Mouse (Mus musculus) embryonic facial prominence, embryonic 11.5 days (tissue): Measurements from ENCODE around the gene Vwa5b1. TPM values are rescaled to one million over a fixed set of nuclear protein-coding genes. Genes with fewer than 3 reads are reported as not detected.

Source experiments
- ATAC-seq: fragments of 200-750 bp; cut with Nextera tagmentation; replicated peaks from 2 replicates; pipeline ENCODE4 v1.8.0; 2017; ENCODE audit warnings: low read depth; ENCODE audit not compliant: insufficient number of reproducible peaks, low FRiP score, low TSS enrichment
- DNase-seq: peaks from one replicate; pipeline ENCODE4 v3.0.0-alpha.2; 2015; ENCODE audit warnings: low spot score
- H3K27ac ChIP-seq: fragments of 300-500 bp; sonication (generic); replicated peaks from 2 replicates; pipeline ENCODE4 v1.5.1; 2014; ENCODE audit warnings: mild to moderate bottlenecking, low read depth, low read length, control low read depth
- H3K27me3 ChIP-seq: fragments of 300-500 bp; sonication (generic); 2 replicates; pipeline ENCODE4 v1.6.1; 2014; ENCODE audit warnings: mild to moderate bottlenecking, low read length, moderate library complexity, mixed read lengths; ENCODE audit not compliant: control insufficient read depth, insufficient read depth
- H3K36me3 ChIP-seq: fragments of 300-500 bp; sonication (generic); replicated peaks from 2 replicates; pipeline ENCODE4 v1.6.1; 2014; ENCODE audit warnings: low read depth, mild to moderate bottlenecking, low read length, moderate library complexity, mixed read lengths; ENCODE audit not compliant: control insufficient read depth, insufficient read depth
- H3K4me1 ChIP-seq: fragments of 300-500 bp; sonication (generic); 2 replicates; pipeline ENCODE4 v1.6.1; 2014; ENCODE audit warnings: low read length, mixed read lengths; ENCODE audit not compliant: control insufficient read depth, insufficient read depth
- H3K4me2 ChIP-seq: fragments of 300-500 bp; sonication (generic); 2 replicates; pipeline ENCODE4 v1.6.1; 2014; ENCODE audit warnings: low read depth, mild to moderate bottlenecking, control low read depth, low read length, moderate library complexity
- H3K4me3 ChIP-seq: fragments of 300-500 bp; sonication (generic); 2 replicates; pipeline ENCODE4 v1.5.1; 2014; ENCODE audit warnings: low read depth, low read length, control low read depth
- H3K9ac ChIP-seq: fragments of 300-500 bp; sonication (generic); replicated peaks from 2 replicates; pipeline ENCODE4 v1.6.1; 2014; ENCODE audit warnings: mild to moderate bottlenecking, control low read depth, low read length
- H3K9me3 ChIP-seq: fragments of 300-500 bp; sonication (generic); replicated peaks from 2 replicates; pipeline ENCODE4 v1.6.1; 2016; ENCODE audit warnings: mild to moderate bottlenecking, low read length, inconsistent platforms, mixed read lengths; ENCODE audit not compliant: control insufficient read depth
- WGBS: fragments of 180-500 bp; shearing (Covaris S2); extraction: QIAGEN DNeasy Blood & Tissue Kit; methylation state at CpG from one replicate; pipeline ENCODE4 v1.1.7; 2014; 5-methylcytosine and 5-hydroxymethylcytosine counted together
- polyA plus RNA-seq: library from polyadenylated mRNA; unstranded; fragments of >200 nt; fragmentation: Nextera tagmentation; extraction: Ambion mirVana; gene quantifications from 2 replicates; pipeline ENCODE4 v1.2.1, GENCODE M21; 2014

The Vwa5b1 gene
- 0.11 and 0.24 TPM in 2 replicates for polyA plus RNA-seq

DNA sequence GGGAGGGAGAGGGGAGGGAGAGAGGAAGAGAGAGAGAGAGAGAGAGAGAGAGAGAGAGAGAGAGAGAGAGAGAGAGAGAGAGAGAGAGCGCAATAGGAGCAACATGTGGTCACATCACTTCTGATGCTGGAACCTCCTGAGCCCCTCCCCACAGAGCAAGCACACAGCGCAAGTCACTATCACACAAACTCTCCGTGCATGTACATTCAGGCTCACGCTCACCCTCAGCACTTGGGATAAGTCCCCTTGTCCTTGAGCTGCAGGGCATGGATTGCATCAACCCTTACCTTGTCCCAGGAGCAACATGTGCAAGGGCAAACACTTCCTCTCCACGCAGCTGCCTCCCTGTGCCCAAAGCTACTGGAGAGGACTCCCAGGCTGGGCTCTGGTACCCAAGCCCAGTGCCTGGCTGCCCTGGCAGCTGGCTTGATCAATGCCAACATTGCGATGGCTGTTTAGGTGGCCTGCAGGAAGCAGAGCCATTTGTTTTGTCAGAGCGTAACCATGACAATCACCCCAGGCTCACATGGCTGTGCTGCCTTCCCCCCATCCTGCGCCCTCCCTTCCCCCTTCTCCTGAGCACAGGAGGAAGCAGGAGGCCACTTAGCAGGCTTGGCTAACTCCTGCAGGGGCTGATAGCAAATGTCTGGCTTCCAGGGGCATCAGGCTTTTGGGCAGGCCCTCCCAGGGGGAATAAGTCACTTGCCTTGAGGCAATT, at the start of gene Vwa5b1:
Vwa5b1 (minus strand) TSS at position 457 of the 718 bp plus-strand sequence.
- no peaks in the 10 kb centered on the region for H3K9me3 ChIP-seq
- ATAC-seq: 0 out of 2 replicates have a peak, but pooled peaks have one; percentile 39
- no peaks in the 10 kb centered on the region for H3K27me3 ChIP-seq
- H3K36me3 ChIP-seq: no peaks in the 10 kb centered on the region
- peak; percentile 56 for DNase-seq
- peak within 1 kb of the TSS; percentile 13 for H3K4me2 ChIP-seq
- H3K27ac ChIP-seq: no peak within 1 kb of the TSS
- no peak within 1 kb of the TSS; the same call in 1 of the 2 replicates for H3K9ac ChIP-seq
- WGBS: 20% methylated on average over 8 of the region's 8 CpGs
- peaks cover 5% of the 10 kb centered on the region for H3K4me1 ChIP-seq
- no peak within 1 kb of the TSS for H3K4me3 ChIP-seq

DNA sequence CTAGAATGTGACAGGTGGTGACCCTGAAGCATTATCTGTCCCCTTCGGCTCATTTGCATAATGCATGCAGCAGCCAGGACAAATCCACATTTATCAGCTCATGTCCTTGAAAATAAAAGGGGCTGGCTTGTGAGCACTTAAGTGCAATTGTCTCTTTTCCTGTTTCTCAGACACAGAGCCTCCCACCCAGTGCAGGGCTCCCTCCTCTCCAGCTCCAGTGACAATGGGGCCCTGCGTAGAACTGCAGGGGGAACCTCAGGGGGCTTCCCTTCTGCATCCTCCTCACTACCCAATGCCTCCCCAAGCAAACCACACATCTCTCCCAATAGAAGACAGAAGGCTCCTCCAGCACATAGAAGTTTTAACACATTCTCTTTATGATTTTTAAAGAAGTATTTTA, 47.1 kb upstream of the Vwa5b1 start:
- H3K27me3 ChIP-seq: peaks cover 2% of the 10 kb centered on the region; the same call in 1 of the 2 replicates
- H3K9ac ChIP-seq: no peak overlapping the region
- no peaks in the 10 kb centered on the region for H3K36me3 ChIP-seq
- H3K4me2 ChIP-seq: no peak overlapping the region
- H3K27ac ChIP-seq: no peak overlapping the region
- 61% methylated on average over 2 of the region's 2 CpGs for WGBS
- DNase-seq (no peak), ATAC-seq (no peak)
- H3K4me1 ChIP-seq: no peaks in the 10 kb centered on the region
- H3K9me3 ChIP-seq: no peaks in the 10 kb centered on the region
- H3K4me3 ChIP-seq: no peak overlapping the region

- H3K9me3 ChIP-seq: no peaks in the 10 kb centered on the region
- ATAC-seq (no peak), DNase-seq (no peak)
- no peak overlapping the region for H3K4me2 ChIP-seq
- H3K27ac ChIP-seq: no peak overlapping the region
- 73% methylated on average over 4 of the region's 4 CpGs for WGBS
- no peak overlapping the region for H3K9ac ChIP-seq
- H3K27me3 ChIP-seq: no peaks in the 10 kb centered on the region
- H3K36me3 ChIP-seq: no peaks in the 10 kb centered on the region
- H3K4me1 ChIP-seq: no peaks in the 10 kb centered on the region
- H3K4me3 ChIP-seq: no peak overlapping the region
Observed at GRCm38 (mm10) chr4:138680124-138680523, 44.4 kb upstream of the Vwa5b1 start.

DNA sequence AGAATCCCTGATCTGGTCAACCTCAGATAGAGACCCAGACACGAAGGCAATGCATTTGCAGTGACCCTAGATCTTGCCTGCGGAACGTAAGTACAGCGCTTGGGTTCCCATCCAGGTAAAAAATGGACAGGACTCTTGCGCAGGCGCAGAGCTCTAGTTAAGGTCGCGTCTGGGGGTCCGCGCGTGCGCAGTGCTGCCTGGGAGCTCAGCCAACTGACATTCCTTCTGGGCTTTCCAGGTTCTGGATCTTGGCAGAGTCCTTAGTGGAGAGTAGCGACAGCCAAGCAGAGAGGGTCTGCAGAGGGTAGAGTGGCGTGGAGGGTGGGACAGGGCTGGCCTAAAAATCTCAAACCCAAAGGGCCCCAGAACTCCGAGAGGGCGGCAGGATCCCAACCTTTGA, 41.9 kb upstream of the Vwa5b1 start:
- DNase-seq (peak; percentile 27), ATAC-seq (no peak)
- Histone ChIP-seq H3K27me3 (no peaks in the 10 kb centered on the region; the same call in 1 of the 2 replicates), H3K9me3 (no peaks in the 10 kb centered on the region), H3K4me3 (no peak overlapping the region), H3K9ac (no peak overlapping the region), H3K27ac (no peak overlapping the region), H3K4me2 (no peak overlapping the region), H3K36me3 (no peaks in the 10 kb centered on the region), H3K4me1 (no peaks in the 10 kb centered on the region)
- 18% methylated on average over 16 of the region's 16 CpGs for WGBS

- Histone ChIP-seq H3K27me3 (no peaks in the 10 kb centered on the region; the same call in 1 of the 2 replicates), H3K27ac (no peak overlapping the region), H3K4me3 (no peak overlapping the region), H3K4me2 (no peak overlapping the region), H3K9me3 (no peaks in the 10 kb centered on the region), H3K36me3 (no peaks in the 10 kb centered on the region), H3K9ac (no peak overlapping the region), H3K4me1 (no peaks in the 10 kb centered on the region)
- DNase-seq (peak; percentile 84), ATAC-seq (no peak)
- 12% methylated on average over 16 of the region's 16 CpGs for WGBS
Observed at GRCm38 (mm10) chr4:138676480-138676879, 40.8 kb upstream of the Vwa5b1 start.

DNA sequence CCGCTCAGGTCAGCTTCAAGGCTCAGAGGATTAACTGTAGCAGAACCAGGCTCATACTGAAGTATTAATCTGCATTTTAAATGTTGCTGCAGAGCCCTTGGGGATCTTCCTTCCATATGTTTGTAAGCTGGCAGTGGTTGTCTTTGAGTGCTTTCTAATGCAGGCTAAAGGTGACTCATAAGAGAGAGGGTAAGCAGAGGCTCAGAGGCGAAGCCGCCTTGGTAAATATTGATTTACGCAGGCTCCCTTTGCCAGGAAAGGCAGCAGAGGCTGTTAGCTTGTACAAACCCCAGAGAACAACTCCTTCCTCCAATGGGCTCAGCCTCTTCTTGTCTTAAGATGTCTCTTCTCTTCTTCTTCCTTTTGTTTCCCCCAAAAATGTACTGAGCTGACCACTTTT, 36.5 kb upstream of the Vwa5b1 start:
- ATAC-seq: no peak
- 74% methylated on average over 4 of the region's 4 CpGs for WGBS
- H3K4me1 ChIP-seq: no peaks in the 10 kb centered on the region

DNA sequence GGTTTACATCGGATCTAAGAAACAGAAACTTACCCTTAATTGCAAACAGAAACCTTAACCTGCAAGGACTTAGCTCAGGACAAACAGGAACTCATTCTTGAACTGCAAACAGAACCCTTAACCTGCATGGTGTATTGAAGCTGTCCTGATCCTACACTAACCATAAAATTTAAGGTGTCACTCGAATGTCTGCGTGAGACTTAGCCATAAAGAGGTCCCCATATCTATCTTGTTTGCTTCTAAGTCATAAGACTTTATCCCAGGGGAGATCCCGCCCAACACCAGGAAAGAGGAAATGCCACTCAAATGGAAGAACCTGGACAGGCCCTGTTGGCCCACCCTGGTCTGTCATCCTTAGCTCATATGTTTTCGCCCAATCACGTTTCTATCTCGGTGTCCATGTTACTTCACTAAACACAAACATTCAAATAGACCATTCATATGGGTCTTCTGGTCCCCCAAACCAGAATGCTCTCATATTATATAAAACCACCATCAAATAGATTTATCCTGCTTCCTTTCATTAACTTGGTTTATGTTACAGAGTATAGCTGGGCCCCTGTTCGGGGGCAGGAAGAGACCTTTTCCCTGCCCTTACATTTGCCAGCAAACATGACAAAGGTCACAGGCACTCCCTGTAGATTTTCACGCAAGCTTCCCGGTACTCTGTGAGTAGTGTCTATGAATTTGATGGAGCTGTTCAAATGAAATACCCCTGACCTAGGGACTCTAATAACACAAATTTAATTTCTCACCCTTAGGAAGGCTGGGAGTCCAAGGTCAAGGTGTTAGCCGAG, 34.6 kb upstream of the Vwa5b1 start:
- no peak overlapping the region for H3K9ac ChIP-seq
- DNase-seq: no peak
- no peaks in the 10 kb centered on the region; the same call in 1 of the 2 replicates for H3K27me3 ChIP-seq
- 76% methylated on average over 11 of the region's 11 CpGs for WGBS
- no peaks in the 10 kb centered on the region for H3K36me3 ChIP-seq
- H3K27ac ChIP-seq: no peak overlapping the region
- H3K4me2 ChIP-seq: no peak overlapping the region
- H3K9me3 ChIP-seq: no peaks in the 10 kb centered on the region
- H3K4me3 ChIP-seq: no peak overlapping the region
- ATAC-seq: no peak
- H3K4me1 ChIP-seq: no peaks in the 10 kb centered on the region

More for the DNA sequence above, 36.5 kb upstream of the Vwa5b1 start:
- Histone ChIP-seq H3K4me3 (no peak overlapping the region), H3K9ac (no peak overlapping the region), H3K4me2 (no peak overlapping the region), H3K9me3 (no peaks in the 10 kb centered on the region), H3K27me3 (no peaks in the 10 kb centered on the region; the same call in 1 of the 2 replicates), H3K36me3 (no peaks in the 10 kb centered on the region), H3K27ac (no peak overlapping the region)
- DNase-seq: no peak

GRCm38 (mm10) chr4:138666521-138666920, 30.8 kb upstream of the Vwa5b1 start:
- 79% methylated on average over 10 of the region's 10 CpGs for WGBS
- H3K27me3 ChIP-seq: no peaks in the 10 kb centered on the region
- H3K4me2 ChIP-seq: no peak overlapping the region
- no peaks in the 10 kb centered on the region for H3K9me3 ChIP-seq
- no peak for DNase-seq
- no peaks in the 10 kb centered on the region for H3K36me3 ChIP-seq
- H3K4me1 ChIP-seq: no peaks in the 10 kb centered on the region
- H3K27ac ChIP-seq: no peak overlapping the region
- no peak for ATAC-seq
- H3K9ac ChIP-seq: no peak overlapping the region
- H3K4me3 ChIP-seq: no peak overlapping the region
